Mouse (Mus musculus): ENCODE measurements around the gene Josd2. TPM values are rescaled to one million over a fixed set of nuclear protein-coding genes. Genes with fewer than 3 reads are reported as not detected.

Gene Josd2
- total and polyA plus RNA-seq, 3 experiments = 33.9 to 57.7 (median 54.8) TPM

- dilution Hi-C loops (cut with MboI; ENCODE audit: extremely low pct_ligation_motif_present, extremely low pct_unique_long_range_greater_than_20kb, low sequenced_read_pairs) (no loop called here), in situ Hi-C loops (cut with MboI; ENCODE audit: low pct_ligation_motif_present, low pct_unique_long_range_greater_than_20kb, low sequenced_read_pairs) (no loop called here)
- Histone ChIP-seq H3K79me2 (replicated peaks; ENCODE audit: control insufficient read depth, extremely low read depth, insufficient read depth, poor library complexity, severe bottlenecking) (no peaks in the 10 kb centered on the region), H3K9me3 (replicated peaks; ENCODE audit: low read length) (peaks cover 9% of the 10 kb centered on the region), H3K4me1 (ENCODE audit: control insufficient read depth in 1 of 2, insufficient read depth in 2 of 2) (peaks cover 8 to 22% of the 10 kb centered on the region in 2 experiments), H3K27me3 (replicated peaks) (peaks cover 59% of the 10 kb centered on the region), H3K4me2 (ENCODE audit: insufficient read depth, low read depth, poor library complexity, severe bottlenecking) (no peak within 1 kb of the TSS), H3K36me3 (replicated peaks in 1 of 2; ENCODE audit: control insufficient read depth in 1 of 2, insufficient read depth in 1 of 2, low read length in 1 of 2) (peaks cover 0 to 9% of the 10 kb centered on the region in 2 experiments), H3K27ac (ENCODE audit: insufficient read depth, low read depth) (no peak within 1 kb of the TSS), H3K4me3 (replicated peaks in 1 of 3; ENCODE audit: low read depth in 2 of 3, low read length in 2 of 3, poor library complexity in 1 of 3) (no peak within 1 kb of the TSS), H3K9ac (ENCODE audit: insufficient read depth, low read depth) (no peak within 1 kb of the TSS)
- DNase-seq (ENCODE audit: extremely low read depth) = no peak
- TF ChIP-seq UBTF (IDR thresholded peaks at IDR 0.05; ENCODE audit: low read depth, low read length) (no peak), ZKSCAN1 (IDR thresholded peaks at IDR 0.05; ENCODE audit: borderline replicate concordance, low read depth, low read length) (no peak), BHLHE40 (IDR thresholded peaks at IDR 0.05; ENCODE audit: low read depth, low read length) (no peak), SIN3A (IDR thresholded peaks at IDR 0.05; ENCODE audit: low read length) (no peak), ZMIZ1 (IDR thresholded peaks at IDR 0.05; ENCODE audit: low read depth, low read length) (no peak), MAX (IDR thresholded peaks at IDR 0.05; ENCODE audit: low read length) (no peak), IRF4 (IDR thresholded peaks at IDR 0.05; ENCODE audit: low read depth, low read length) (no peak), EP300 (IDR thresholded peaks at IDR 0.05; ENCODE audit: low read length) (no peak), ZC3H11A (IDR thresholded peaks at IDR 0.05; ENCODE audit: low read depth, low read length) (no peak), MAFK (IDR thresholded peaks at IDR 0.05; ENCODE audit: insufficient replicate concordance, low read length) (no peak), CHD2 (IDR thresholded peaks at IDR 0.05; ENCODE audit: low read length) (no peak), USF2 (conservative IDR thresholded peaks at IDR 0.05; ENCODE audit: low read depth, low read length) (no peak), GABPA (IDR thresholded peaks at IDR 0.05; ENCODE audit: insufficient replicate concordance, low read depth, low read length) (no peak), MAZ (IDR thresholded peaks at IDR 0.05; ENCODE audit: low read depth, low read length) (no peak), E2F4 (IDR thresholded peaks at IDR 0.05; ENCODE audit: insufficient replicate concordance, low read depth, low read length) (no peak), CHD1 (IDR thresholded peaks at IDR 0.05; ENCODE audit: low read depth, low read length) (no peak), NELFE (IDR thresholded peaks at IDR 0.05; ENCODE audit: low read depth, low read length) (no peak), TBP (conservative IDR thresholded peaks at IDR 0.05; ENCODE audit: low read depth, low read length) (no peak)
Observed at GRCm38 (mm10) chr7:44465111-44465510, 2.7 kb upstream of the Josd2 start, which contains the start of gene Aspdh. TSS of gene Aspdh (plus strand) at chr7:44465391.

- in situ Hi-C loops (cut with MboI; ENCODE audit: low pct_ligation_motif_present, low pct_unique_long_range_greater_than_20kb, low sequenced_read_pairs) = no loop called here
Observed at GRCm38 (mm10) chr7:44466006-44466887, 1.5 kb upstream of the Josd2 start.

More at GRCm38 (mm10) chr7:44466006-44466887, 1.5 kb upstream of the Josd2 start:
- Histone ChIP-seq H3K9ac (ENCODE audit: insufficient read depth, low read depth) (no peak overlapping the region), H3K79me2 (replicated peaks; ENCODE audit: control insufficient read depth, extremely low read depth, insufficient read depth, poor library complexity, severe bottlenecking) (no peaks in the 10 kb centered on the region), H3K27me3 (replicated peaks) (peaks cover 47% of the 10 kb centered on the region), H3K4me1 (ENCODE audit: control insufficient read depth in 1 of 2, insufficient read depth in 2 of 2) (peaks cover 8 to 22% of the 10 kb centered on the region in 2 experiments), H3K27ac (ENCODE audit: insufficient read depth, low read depth) (no peak overlapping the region), H3K4me2 (ENCODE audit: insufficient read depth, low read depth, poor library complexity, severe bottlenecking) (no peak overlapping the region), H3K36me3 (replicated peaks in 1 of 2; ENCODE audit: control insufficient read depth in 1 of 2, insufficient read depth in 1 of 2, low read length in 1 of 2) (peaks cover 3 to 19% of the 10 kb centered on the region in 2 experiments), H3K9me3 (replicated peaks; ENCODE audit: low read length) (peaks cover 9% of the 10 kb centered on the region), H3K4me3 (replicated peaks in 1 of 3; ENCODE audit: low read depth in 2 of 3, low read length in 2 of 3, poor library complexity in 1 of 3) (no peak overlapping the region)
- dilution Hi-C loops (cut with MboI; ENCODE audit: extremely low pct_ligation_motif_present, extremely low pct_unique_long_range_greater_than_20kb, low sequenced_read_pairs) = no loop called here
- no peak for DNase-seq (ENCODE audit: extremely low read depth)
- TF ChIP-seq MAX (IDR thresholded peaks at IDR 0.05; ENCODE audit: low read length) = no peak
- TF ChIP-seq NRF1 (IDR thresholded peaks at IDR 0.05; ENCODE audit: low read depth, low read length) = no peak
- TF ChIP-seq POLR2A (IDR thresholded peaks at IDR 0.05; ENCODE audit: low read depth, low read length) = no peak
- TF ChIP-seq TCF12 (IDR thresholded peaks at IDR 0.05; ENCODE audit: low read depth, low read length) = no peak
- no peak for TF ChIP-seq NELFE (IDR thresholded peaks at IDR 0.05; ENCODE audit: low read depth, low read length)
- no peak for TF ChIP-seq ZNF384 (IDR thresholded peaks at IDR 0.05; ENCODE audit: low read depth, low read length)
- TF ChIP-seq ZC3H11A (IDR thresholded peaks at IDR 0.05; ENCODE audit: low read depth, low read length) = no peak
- no peak for TF ChIP-seq USF1 (IDR thresholded peaks at IDR 0.05; ENCODE audit: low read depth, low read length)
- no peak for TF ChIP-seq HCFC1 (IDR thresholded peaks at IDR 0.05; ENCODE audit: low read depth, low read length)
- TF ChIP-seq RAD21 (IDR thresholded peaks at IDR 0.05; ENCODE audit: low read depth, low read length) = no peak
- TF ChIP-seq MAFK (IDR thresholded peaks at IDR 0.05; ENCODE audit: insufficient replicate concordance, low read length) = no peak

Measured in CH12.LX (cell line).